Mouse (Mus musculus) heart, adult 11 months (tissue): ENCODE measurements around the gene Ogt.
A peak's percentile ranks its signal among the peaks of the same experiment; 100 is the strongest.

Source experiments
- DNase-seq: peaks from one replicate; pipeline ENCODE4 v3.0.0; 2022

Ogt gene

DNA sequence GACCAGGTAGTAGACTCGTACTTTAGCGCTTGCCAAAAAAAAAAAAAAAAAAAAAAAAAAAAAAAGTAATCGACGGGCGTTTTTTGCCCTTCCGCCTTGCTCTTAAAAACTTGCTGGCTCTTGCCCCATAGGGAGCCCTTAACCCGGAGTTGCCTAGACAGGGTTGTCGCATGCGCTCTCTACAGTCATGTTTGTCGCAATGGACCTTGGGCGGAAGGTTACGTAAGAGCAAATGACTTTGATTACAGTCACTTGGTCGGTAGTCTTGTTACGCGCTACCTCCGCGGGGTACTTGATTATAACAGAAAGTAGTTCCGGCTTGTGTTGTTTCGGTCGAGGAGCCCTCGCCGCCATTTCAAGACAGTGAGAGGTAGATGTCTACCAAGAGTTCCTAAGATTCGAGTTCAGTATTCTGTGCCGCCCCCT lies at the start of gene Ogt:
Ogt (plus strand) TSS at position 320 of the 426 bp plus-strand sequence.
- peak; percentile 99 for DNase-seq

DNA sequence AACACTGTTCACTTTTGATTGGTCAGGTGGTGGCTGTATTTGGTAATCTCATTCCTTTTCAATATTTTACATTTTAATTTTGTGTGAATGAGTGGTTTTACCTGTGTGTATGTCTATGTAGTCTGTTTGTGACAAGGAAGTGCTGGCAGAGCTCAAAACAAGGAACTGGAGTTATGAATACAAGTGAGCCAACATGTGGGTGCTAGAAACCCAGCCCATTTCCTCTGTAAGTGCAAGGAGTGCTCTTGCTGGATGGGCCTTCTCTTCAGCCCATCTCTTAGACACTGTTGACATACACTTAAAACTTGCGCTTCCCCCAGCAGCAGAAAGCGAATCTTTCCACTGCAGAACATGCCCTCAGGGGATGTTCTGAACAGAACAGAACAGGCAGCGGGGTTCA lies 23.7 kb upstream of the Ogt start:
- no peak for DNase-seq

GRCm38 (mm10) chrX:101617889-101618288 lies 22.0 kb upstream of the Ogt start:
- no peak for DNase-seq

DNA sequence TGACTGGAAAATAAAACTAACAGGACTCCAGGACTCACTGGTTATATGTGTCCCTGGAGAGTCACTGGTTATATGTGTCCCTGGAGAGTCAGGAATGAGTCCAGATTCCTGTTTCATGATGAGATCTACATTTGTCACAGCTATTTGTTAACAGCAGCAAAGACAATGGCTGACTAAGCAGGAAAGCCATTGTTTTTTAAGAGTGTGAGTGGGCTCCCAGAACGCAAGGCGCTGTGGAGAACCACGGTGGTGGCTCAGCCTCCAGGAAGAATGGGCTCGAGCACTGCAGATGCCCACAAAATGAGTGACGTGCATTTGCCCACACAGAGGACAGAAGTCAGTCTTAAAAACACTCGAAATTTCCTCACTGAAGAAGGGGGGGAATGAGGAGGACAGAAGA lies 19.5 kb upstream of the Ogt start:
- peak; percentile 90 for DNase-seq

DNA sequence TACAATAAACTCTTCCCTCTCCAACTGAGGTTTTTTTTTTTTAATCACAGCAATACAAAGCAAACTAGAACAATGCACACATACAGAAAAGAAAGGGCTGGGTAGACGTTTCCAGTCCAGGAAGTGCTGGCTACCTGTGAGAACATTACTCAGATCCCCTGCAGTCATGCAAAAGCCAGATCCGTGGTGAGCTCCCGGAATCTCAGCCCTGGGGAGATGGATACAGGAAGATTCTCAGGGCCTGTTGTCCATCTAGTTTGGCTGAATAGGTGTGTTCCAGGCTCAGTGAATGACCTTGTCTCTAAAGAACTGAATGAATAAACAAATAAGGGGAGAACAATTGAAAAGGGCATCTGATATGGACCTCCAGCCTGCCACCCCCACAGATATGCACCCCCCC lies 17.3 kb upstream of the Ogt start:
- no peak for DNase-seq

GRCm38 (mm10) chrX:101636821-101637525 lies 2.9 kb upstream of the Ogt start:
- DNase-seq = no peak

DNA sequence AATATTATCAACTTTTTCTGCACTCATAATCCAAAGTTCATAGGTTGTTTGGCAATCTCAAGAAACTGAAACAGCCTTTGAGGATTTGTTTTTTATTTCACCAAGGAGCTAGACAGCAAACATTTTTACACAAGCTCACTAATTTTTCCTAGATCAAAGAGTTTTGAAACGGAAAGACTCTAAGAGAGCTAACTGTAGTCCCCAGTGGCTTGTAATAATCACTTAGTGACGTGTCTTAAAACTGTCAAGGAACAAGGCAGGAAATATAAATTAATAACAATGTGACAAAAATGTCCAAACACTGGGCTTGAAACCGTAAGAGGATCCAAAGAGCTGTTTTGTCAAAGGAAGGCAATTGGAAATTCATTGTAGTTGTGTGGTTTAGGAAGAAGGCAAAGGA lies 1.0 kb upstream of the Ogt start:
- no peak for DNase-seq

DNA sequence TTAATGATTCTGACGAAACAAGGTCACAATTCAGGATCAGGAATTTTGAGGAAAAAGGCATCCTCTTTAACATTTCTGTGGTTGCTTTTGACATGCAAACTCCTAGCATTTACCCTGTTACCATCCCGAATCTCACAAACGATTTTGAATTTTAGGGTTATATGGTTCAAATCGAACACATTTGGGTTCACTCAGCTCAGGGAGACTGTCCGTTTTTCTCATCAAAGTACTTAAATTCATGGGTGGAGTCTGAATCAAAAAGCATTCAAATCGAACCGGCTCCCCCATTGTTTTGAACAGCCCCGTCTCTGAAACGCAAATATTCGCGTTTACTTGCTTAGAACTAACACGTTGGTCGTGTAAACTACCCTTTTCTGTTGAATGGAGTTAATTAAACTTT lies 554 bp upstream of the Ogt start:
- no peak for DNase-seq

GRCm38 (mm10) chrX:101640194-101641160 lies 617 bp downstream of the Ogt start:
- peak; percentile 97 for DNase-seq

GRCm38 (mm10) chrX:101641161-101641530 lies 1.3 kb downstream of the Ogt start:
- no peak for DNase-seq

DNA sequence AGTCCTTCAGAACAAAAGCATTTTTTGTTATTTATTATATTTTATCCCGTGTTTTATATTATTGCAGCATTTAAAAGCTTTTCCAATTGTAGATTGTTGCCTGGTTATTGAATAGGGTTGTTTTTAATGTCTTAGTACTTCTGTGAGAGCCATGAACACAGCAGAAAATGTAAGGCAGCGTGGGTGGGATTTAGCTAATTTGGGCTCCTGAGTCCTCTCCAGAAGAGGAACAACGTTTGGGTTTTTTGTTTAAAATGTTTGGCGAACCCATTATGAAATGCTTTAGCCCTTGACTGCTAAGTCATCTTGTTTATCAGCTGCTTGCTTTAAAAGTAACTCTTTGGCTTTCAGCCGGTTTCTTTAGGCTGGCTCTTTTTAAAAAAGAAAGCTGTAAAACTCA lies 2.2 kb downstream of the Ogt start:
- no peak for DNase-seq

DNA sequence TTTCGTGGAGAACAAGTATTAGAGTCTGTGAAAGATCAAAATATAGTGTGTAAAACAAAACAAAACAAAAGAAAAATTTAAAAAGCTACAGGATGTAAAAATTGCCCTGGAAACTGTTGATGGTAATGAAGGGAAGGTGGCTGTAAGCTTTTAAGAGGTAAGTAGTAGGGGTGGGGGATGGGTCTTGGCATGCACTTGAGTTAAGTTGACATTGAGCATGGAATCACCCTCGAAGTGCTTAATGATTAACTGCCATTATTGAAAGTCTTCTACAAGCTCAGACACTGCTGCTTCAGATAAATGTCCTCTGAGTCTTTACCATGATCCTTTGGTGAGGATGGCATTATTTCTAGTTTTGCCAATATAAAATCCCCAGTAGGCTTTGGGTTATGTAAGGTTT lies 5.4 kb downstream of the Ogt start:
- DNase-seq = no peak

- no peak for DNase-seq
Measured at GRCm38 (mm10) chrX:101646621-101647020, 6.8 kb downstream of the Ogt start.

- peak; percentile 64 for DNase-seq
Measured at GRCm38 (mm10) chrX:101695686-101696085, 55.8 kb downstream of the Ogt start.

- DNase-seq = peak; percentile 62
Measured at GRCm38 (mm10) chrX:101697537-101697936, 57.7 kb downstream of the Ogt start.

- peak; percentile 74 for DNase-seq
Measured at GRCm38 (mm10) chrX:101698232-101698631, 58.4 kb downstream of the Ogt start.

DNA sequence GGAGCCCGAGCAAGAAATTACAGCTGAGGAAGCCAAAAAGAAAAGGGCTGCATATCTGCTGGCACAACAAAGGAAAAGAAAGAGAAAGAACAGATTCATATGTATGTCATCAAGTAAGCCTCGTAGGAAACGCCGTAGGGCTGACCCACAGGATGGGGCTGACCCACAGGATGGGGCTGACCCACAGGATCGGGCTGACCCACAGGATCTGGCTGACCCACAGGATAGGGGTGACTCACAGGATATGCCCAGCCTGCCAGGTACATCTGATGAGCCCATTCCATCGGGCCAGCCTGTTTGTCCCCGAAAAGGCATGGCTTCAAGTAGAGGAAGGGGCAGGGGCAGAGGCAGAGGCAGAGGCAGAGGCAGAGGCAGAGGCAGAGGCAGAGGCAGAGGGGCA lies 65.3 kb downstream of the Ogt start:
- DNase-seq = peak; percentile 87

- peak; percentile 11 for DNase-seq
Measured at GRCm38 (mm10) chrX:101720401-101720800, 80.5 kb downstream of the Ogt start.

- no peak for DNase-seq
Measured at GRCm38 (mm10) chrX:101730010-101730409, 90.2 kb downstream of the Ogt start.

- DNase-seq = peak; percentile 68
Measured at GRCm38 (mm10) chrX:101732644-101733043, 92.8 kb downstream of the Ogt start.

- DNase-seq = no peak
Measured at GRCm38 (mm10) chrX:101733288-101733687, 93.4 kb downstream of the Ogt start.

DNA sequence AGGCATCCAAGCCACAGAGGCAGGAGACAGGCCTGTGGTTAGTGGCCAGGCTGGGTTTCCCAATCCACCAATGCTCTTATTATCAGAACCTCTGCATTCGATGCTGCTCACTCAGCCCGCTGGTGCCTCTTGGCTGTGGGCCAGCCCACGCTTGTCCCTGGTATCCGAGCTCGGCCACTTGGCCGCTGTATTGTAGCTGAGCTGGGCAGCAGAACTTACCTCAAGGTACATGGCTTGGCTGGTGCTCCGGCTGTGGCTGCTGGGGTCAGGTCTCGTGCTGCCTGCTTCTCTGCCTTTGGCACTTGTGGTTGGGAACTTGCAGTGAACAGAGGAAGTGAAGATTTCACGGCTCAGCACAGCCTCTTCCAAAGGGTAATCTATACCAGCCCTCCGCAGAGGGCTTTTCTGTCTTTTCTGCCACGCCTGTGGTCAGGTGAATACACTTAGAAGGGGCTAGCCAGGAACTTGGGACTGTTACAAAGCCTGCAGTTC lies 94.0 kb downstream of the Ogt start, which contains the start of gene Cxcr3:
Cxcr3 (minus strand) TSS at position 442 of the 492 bp plus-strand sequence.
- DNase-seq = peak; percentile 90
